Mouse (Mus musculus): ENCODE data around the gene Spaca4.

GRCm38 (mm10) chr7:45715741-45716459, 9.7 kb downstream of the Spaca4 start:
- TF ChIP-seq GATA1 (IDR thresholded peaks at IDR 0.05; ENCODE audit: low read length) = no peak
- no peak for TF ChIP-seq TAL1 (IDR thresholded peaks at IDR 0.05; ENCODE audit: low read length)
